Mouse (Mus musculus): Measurements from ENCODE around the gene Hrh3. TPM values are rescaled to one million over a fixed set of nuclear protein-coding genes. Genes with fewer than 3 reads are reported as not detected.

The Hrh3 gene
- polyA plus RNA-seq, 2 experiments from 2014 or later = not detected

- no peak for ATAC-seq
Measured at GRCm38 (mm10) chr2:180053001-180053400, 51.3 kb downstream of the Hrh3 start.

GRCm38 (mm10) chr2:180051986-180052733 lies 52.1 kb downstream of the Hrh3 start:
- ATAC-seq = no peak

GRCm38 (mm10) chr2:180050986-180051385 lies 53.3 kb downstream of the Hrh3 start:
- peak; percentile 80 for ATAC-seq

Other genes starting within 250 kb of the Hrh3 start
- gene Taf4, start 127.8 kb downstream of the Hrh3 start, polyA plus RNA-seq (2017; shearing (Covaris generic)) = 1 to 10 TPM; 4.5 to 6.5 TPM
- gene Lsm14b, start 79.5 kb downstream of the Hrh3 start, polyA plus RNA-seq (2017; shearing (Covaris generic)) = 1 to 10 TPM; 3.3 to 4.1 TPM
- gene Psma7, start 62.1 kb downstream of the Hrh3 start, polyA plus RNA-seq (2017; shearing (Covaris generic)) = 100 to 1,000 TPM; 466 to 511 TPM
- under 1 TPM; 0.87 to 0.99 TPM for gene Ss18l1, start 62.0 kb downstream of the Hrh3 start, polyA plus RNA-seq (2017; shearing (Covaris generic))
- gene Mtg2, start 33.9 kb downstream of the Hrh3 start, polyA plus RNA-seq (2017; shearing (Covaris generic)) = 10 to 100 TPM; 27.0 to 39.1 TPM
- 10 to 100 TPM; 19.3 to 21.4 TPM for gene Osbpl2, start 14.8 kb upstream of the Hrh3 start, polyA plus RNA-seq (2017; shearing (Covaris generic))
- gene Adrm1, start 67.0 kb upstream of the Hrh3 start, polyA plus RNA-seq (2017; shearing (Covaris generic)) = 100 to 1,000 TPM in 1 of 2 experiments, 10 to 100 TPM in 1; 87.7 to 113 TPM
- gene Lama5, start 121.4 kb upstream of the Hrh3 start, polyA plus RNA-seq (2017; shearing (Covaris generic)) = under 1 TPM; 0.28 to 0.59 TPM
- gene Rps21, start 152.9 kb upstream of the Hrh3 start, polyA plus RNA-seq (2017; shearing (Covaris generic)) = 1,000 to 10,000 TPM; 1,181 to 1,680 TPM
- 1 to 10 TPM; 5.9 to 7.2 TPM for gene Cables2, start 169.0 kb upstream of the Hrh3 start, polyA plus RNA-seq (2017; shearing (Covaris generic))
- gene Rbbp8nl, start 185.4 kb upstream of the Hrh3 start, polyA plus RNA-seq (2017; shearing (Covaris generic)) = not detected
- not detected for gene Gata5, start 230.2 kb upstream of the Hrh3 start, polyA plus RNA-seq (2017; shearing (Covaris generic))